Mouse (Mus musculus): Measurements from ENCODE around the gene Gpat3.

Gpat3 gene

DNA sequence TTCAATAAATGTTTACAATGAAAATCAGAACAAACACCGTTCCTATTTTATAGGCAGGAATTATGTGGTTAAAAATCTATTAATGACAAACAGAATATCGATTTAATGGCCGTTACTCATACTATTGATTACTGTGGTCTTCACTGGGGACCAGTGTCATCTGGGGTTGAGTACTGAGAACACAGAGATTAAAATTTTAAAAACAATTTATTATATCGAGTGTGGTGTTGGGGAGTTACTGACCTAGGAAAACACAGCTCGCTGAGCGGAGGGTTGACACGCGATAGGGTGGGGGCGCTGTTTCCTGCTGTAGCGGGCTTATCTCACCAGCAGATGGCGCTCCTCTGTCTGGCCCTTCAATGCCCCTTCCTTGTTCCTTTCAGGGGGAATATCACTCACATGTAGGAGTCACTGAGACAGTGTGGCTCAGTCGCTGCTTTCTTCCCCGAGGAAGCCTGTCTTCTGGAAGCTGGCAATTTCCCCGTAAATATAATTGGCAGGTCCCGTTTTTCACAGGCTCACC lies 71.8 kb downstream of the Gpat3 start:
- DNase-seq: peak; percentile 84 to 88

DNA sequence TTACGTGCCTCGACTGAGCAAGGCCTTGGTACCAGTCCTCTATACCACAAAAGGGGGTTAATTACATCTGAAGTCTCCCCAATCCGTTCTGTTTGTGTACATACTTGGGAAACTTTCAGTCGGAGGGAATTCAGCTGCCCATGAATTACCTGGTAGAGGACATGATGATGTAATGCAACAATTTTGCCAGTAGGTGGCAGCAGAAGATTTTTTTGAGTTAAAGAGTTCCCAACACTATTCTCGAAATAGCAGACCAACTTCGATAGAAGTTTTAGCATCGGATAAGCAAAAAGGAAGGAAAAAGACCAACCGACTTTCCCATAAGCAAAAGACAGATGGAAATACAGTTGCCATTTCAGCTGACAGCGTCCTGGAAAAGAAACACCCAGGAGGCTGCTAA lies 73.6 kb downstream of the Gpat3 start:
- DNase-seq: peak; percentile 72 to 80

DNA sequence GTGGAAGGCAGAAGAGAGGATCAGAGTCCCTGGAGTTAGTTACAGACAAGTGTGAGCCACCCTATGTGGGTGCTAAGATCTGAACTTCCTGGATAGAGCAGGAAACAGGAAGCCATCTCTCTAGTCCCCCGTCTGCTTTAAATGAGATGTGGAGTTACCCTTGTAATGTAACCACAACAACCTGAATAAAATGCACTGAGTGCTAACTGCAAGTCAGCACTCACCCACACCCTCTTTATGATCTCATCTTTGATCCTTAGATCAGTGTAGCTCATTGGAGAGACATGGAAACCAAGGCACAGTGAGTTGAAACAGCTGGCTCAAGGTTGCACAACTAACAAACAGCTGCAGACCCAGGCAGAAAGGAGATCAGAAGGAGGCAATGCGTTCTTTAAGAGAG lies 84.2 kb downstream of the Gpat3 start:
- DNase-seq: no peak

DNA sequence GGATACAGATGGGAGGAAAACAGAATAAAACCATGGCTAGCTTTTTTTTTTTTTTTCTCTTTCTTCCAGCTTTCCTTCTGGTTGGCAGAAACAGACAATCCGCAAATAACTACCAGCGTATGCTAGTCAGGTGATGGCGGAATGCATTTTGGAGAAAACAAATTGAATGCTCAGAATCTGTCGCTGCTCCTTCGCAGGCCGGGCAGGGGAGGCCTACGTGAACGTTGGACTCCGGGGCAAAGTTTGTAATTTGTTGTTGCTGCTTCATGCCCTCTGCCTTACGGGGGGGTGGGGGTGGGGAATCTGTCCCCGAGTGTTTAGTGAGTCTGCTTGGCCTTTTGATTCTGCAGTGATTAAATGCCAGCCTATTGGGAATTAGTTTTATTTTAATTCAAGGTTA lies 98.2 kb downstream of the Gpat3 start:
- no peak for DNase-seq

DNA sequence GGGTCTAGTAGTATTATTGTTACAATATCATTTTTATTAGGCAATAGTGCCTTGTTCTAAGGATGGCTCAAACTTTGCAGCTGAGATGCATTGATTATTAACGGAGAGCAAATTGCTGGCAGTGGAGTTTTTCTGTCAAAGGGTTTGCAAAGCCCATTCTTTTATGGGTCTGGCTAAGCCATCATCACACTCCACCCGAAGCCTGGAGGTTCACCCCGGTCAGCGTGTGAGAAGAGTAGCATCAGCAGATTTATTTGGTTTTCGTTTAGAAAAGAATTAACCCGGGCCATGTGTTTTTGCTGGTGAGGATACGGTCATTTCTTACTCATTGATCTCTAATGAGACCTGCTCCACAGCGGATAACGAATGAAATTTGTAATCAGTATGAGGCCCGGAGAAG lies 99.8 kb downstream of the Gpat3 start:
- DNase-seq: no peak

All from cerebellum, postnatal 10 days (tissue).